Mouse (Mus musculus) urinary bladder, postnatal 10 days (tissue): ENCODE results near the gene Olfr960.

Source experiments
- DNase-seq: peaks from one replicate; pipeline ENCODE4 v3.0.0; 2022; ENCODE audit warnings: low spot score

The Olfr960 gene

DNA sequence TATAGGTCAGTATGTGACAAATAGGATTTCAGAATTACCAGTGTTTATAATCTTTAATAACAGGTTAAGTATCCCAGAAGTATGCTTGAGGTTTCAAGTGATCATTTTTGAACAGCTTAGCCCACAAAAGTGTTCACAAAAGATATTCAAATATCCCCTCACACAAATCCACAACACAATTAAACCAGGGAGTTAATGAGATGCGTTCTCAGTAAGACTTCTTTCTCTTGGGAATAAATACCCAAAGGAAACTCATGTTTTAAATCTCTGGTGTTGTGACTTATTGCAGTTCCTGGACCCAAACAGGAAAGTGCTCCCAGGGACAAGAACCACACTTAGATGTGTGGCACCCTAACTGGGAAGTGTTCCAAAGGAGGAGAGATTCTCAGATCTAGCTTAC, at the start of gene Olfr960:
Gene Olfr960, plus strand, starts transcription at position 301 of the 400 bp plus-strand sequence.
- no peak for DNase-seq

DNA sequence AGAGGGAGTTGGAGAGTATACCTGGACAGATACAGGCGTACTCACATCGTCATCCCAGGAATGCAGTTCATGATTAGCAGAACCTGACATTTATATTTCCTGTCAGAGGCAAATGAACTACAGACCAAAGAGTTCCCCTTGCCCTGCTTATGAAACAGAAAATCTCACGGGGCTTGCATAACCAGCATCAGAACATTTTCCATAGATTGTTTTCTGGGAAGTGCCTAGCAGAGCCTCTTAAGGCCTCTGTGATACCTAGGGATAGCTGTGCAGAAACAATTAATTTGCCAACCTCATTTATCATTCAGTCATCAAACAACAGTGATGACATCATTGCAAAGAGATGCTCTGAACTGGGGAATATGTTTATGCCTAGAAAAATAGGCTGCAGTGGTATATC, 45.7 kb upstream of the Olfr960 start, which contains the start of gene Olfr959:
Gene Olfr959, minus strand, starts transcription at position 101 of the 400 bp plus-strand sequence.
- DNase-seq, result no peak

DNA sequence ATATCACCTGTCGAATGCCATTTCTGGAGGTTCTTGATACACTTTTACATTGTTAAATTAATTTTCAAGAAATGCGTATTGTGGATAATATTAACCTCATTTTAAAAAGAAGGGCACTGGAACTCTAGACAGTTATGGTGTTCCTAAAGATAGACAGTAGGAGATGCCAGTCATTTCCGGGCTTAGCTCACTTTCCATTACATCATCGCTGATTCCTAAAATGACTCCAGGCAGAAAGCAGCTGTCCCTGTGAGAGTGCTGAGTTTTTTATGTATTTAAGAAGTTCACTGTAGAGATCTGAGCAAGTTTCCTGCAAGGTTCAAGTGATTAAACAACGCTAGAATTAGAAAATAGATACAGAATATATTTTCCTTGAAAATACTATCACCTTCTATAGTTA, 44.1 kb upstream of the Olfr960 start:
- no peak for DNase-seq

DNA sequence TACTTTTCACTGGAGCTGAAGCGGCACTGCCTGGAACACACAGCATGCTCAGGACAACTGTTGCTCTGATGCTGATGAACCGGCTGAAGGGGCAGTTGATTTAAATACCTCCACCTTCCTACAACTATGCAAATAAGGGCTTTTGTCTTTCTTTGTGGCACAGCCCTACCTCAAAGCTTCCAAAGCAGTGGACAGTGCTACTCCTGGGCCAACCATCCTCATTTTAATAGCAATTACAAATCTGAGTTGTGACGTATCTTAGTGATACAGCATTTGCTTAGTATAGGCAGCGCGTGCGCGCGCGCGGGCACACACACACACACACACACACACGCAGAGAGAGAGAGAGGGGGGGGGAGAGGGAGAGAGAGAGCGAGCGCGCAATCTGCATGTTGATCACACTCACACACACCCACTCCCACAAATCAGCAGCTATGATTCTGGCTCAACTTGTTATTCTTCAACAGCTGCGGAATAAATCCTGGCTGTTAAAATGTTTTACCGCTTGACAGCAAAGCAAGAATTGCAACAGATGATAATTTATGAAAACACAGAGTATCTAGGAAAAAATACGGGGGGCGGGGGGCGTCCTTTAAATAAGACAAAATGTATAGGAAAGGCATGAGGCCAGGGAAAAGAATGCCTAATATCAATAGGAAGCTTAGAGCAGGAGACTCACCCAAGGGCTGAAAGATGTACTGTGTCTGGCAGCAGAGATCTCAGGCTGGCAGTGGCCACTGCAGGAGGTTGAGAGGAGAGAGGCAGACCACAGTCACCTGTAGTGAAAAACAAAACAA, 18.4 kb upstream of the Olfr960 start:
- DNase-seq, result no peak

DNA sequence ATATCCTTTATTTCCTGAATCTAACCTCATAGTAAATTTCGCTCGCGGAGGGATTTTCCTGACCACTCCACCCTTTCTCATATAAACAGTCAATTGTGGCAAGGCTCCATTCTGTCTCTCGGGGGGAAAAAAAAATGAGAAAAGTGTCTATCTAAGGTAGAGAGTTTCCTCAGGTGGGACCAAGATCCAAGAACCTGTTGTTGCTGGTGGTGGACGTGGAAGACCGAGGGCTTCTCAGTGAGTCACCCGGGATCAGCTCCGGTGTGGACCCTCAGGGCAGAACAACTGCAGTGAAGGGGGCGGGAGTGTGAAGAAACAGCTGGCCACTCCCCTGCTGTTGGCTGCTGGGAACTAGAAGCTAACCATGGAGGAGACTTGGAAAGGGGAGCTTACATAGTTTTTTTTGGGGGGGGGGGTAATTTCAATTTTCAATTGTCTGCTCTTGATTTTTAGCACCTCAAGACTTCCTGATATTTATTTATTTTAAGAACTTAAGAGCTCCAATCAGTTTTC, 17.8 kb upstream of the Olfr960 start:
- DNase-seq, result no peak

DNA sequence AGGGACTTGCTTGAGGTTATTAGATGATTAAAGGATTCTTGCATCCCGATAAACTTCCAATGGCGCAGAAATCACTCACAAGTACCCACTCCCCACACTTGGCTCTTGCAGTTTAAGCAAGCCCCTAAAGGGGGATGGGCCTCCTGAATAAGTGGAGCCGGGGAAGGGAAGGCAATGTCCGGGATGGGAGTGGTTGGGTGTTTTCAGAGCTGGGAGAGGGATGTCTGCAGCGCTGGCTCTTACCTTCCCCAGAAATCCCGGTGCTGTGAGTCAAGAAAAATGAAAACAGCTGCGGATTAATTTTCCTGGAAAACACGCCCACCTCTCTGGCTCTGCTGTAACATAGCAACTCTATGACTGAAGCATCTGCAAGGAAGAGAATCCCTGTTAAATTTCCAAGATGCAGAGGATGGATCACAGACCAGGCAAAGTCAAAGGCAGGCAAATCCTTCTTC, 17.1 kb upstream of the Olfr960 start, which contains the start of gene AW551984:
Gene AW551984, minus strand, starts transcription at position 405 of the 455 bp plus-strand sequence.
- DNase-seq, result no peak

DNA sequence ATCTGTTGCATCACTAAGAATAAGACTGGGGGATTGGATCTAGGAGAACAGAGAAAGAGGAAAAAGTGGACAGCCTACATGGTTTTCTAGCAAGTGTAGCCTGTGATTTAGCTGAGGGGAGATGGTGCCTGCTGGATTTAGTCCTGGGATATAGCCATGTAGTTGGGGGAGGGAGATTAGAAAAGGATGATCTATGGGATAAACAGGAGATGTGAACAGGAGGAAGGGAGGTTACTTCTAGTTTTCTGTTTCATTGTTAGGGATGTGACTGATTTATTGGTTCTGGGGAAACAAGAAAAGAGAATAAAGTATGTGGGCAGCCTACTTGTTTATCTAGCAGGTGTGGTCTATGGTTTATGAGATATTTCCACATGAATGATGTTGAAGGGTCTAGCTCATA, 12.7 kb upstream of the Olfr960 start:
- DNase-seq, result no peak

DNA sequence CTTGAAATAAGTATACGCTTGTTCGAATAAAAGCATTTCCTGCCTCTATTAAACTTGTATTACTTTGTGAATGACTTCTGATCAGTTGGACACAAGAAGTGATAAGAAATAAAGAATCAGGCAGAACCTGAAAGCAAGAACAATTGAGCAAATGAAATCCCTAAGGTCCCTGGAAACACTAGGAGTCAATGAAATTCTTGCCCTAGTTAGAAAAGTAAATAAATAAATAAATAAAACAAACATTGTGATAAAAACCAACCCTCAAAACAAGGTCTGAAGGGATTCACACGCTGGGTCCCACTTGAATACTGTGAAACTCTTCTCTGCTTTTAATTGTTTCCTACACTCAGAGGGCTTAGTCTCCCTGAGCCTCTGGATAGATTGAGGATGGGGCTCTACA, 10.8 kb upstream of the Olfr960 start, which contains the start of gene Olfr148:
Gene Olfr148, plus strand, starts transcription at position 301 of the 400 bp plus-strand sequence.
- no peak for DNase-seq

DNA sequence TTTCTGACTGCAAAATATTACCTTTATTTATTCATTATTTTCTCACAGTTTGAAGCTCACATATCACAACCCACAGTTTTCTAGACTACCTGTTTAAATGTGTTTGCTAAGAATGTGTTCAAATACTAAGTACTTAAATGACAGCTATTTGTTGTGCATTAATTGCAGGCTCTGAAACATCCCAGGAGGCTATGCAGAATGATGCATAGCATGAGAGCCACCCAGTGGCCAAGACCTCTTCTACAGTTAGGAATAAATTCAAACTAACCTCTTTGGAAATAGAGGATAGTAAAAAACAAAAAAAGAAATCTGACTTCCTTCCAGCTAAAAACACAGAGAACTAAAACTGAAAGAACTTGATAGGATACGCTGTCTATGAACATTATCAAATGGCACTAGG, 9.2 kb upstream of the Olfr960 start:
- DNase-seq, result no peak

DNA sequence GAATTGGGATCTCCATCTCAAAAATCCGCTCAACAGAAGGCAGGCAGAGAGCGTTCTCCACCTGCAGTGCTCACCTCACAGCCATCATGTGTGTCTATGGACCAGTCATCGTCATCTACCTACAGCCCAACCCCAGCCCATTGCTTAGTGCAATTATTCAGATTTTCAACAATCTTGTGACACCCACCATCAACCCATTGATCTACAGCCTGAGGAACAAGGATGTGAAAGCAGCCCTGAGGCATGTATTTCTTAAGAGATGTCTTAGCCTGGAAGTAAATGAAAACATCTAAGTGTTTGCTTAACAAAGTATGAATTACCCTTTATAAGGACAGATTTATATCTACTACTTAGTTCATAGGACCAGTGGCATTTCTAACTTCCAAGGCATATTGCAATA, 2.6 kb downstream of the Olfr960 start:
- DNase-seq, result no peak

DNA sequence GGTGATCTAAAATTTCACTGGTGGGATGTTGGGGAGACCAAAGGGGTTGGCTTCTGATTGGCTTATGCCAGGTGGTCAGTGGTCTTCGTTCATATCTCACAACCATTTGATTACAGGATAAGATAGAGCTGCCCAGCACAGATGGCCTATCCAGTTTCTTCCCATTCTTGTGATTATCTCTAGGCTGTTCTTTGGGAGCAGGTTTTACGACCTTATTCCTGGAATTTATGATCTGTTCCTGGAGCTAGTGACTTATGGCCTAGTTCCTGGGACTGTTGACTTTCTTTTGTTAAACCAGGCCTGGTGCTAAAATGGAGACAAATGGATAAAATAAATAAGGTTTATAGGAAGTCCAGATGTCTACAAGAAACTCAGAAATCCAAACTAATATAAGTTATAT, 3.5 kb downstream of the Olfr960 start:
- DNase-seq, result no peak

DNA sequence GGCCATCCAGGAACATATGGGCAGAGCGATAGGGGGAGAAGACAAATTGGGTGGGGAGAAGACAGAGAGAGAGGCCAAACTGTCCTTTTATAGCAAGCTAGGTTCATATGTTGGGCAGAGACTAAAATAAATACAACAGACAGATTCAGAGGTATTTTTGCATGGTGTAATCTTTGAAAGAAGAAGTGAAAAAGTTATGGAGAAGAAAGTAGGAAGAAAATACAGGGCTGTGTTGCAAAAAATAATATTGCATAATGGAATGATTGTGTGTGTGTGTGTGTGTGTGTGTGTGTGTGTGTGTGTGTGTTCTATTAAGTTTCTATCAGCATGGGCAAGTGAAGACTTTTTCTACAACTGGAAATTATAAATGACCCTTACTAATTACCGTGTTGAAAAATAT, 7.9 kb downstream of the Olfr960 start:
- DNase-seq, result no peak

DNA sequence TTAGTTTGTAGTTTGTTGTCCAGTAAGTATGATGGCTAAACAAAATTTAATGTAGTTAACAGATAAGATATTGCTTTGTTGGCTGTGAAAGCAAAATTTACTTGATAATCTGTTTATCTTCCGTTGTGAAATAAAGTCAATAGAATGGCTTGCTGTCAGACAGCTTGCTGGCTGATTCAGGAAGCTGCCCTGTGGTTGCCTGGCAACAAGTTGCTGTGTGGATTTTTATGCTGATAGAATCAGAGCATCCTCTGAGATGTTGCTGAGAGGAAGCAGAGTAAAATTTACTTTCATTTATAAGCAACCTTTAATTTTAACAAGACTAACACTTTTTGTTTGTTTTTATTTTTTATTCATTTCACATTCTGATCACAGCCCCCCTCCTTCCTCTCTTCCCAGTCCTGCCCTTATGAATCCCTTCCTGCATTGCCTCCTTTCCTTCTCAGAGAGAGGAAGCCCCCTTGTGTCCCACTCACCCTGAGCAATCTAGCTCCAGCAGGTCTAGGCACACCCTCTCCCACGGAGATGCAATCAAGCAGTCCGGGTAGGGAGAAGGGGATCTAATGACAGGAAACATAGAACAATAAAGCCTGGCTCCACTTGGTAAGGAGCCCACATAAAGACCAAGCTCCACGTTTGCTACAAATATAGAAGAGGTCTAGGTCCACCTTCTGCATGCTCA, 12.9 kb downstream of the Olfr960 start:
- no peak for DNase-seq

DNA sequence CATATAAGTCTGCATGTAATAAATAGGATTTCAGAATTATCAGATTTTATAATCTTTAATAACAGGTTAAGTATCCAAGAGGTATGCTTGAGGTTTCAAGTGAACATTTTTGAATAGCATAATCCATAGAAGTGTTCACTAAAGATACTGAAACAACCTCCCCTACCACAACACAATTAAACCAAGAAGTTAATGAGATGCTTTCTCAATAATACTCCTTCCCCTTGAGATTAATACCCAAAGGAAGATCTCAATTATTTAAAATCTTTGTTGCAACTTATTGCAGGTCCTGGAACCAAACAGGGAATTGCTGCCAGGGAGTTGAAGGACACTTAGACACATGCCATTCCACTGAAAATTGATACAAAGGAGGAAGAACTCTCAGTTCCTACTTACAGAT, 23.6 kb downstream of the Olfr960 start, which contains the start of gene Olfr961:
Gene Olfr961, plus strand, starts transcription at position 301 of the 400 bp plus-strand sequence.
- no peak for DNase-seq

DNA sequence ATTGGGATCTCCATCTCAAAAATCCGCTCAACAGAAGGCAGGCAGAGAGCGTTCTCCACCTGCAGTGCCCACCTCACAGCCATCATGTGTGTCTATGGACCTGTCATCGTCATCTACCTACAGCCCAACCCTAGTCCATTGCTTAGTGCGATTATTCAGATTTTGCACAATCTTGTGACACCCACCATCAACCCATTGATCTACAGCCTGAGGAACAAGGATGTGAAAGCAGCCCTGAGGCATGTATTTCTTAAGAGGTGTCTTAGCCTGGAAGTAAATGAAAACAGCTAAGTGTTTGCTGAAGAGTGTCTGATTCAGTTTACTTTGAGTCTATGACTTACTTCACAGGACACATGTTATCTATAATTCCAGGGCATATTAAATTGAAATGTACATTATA, 26.2 kb downstream of the Olfr960 start:
- no peak for DNase-seq

DNA sequence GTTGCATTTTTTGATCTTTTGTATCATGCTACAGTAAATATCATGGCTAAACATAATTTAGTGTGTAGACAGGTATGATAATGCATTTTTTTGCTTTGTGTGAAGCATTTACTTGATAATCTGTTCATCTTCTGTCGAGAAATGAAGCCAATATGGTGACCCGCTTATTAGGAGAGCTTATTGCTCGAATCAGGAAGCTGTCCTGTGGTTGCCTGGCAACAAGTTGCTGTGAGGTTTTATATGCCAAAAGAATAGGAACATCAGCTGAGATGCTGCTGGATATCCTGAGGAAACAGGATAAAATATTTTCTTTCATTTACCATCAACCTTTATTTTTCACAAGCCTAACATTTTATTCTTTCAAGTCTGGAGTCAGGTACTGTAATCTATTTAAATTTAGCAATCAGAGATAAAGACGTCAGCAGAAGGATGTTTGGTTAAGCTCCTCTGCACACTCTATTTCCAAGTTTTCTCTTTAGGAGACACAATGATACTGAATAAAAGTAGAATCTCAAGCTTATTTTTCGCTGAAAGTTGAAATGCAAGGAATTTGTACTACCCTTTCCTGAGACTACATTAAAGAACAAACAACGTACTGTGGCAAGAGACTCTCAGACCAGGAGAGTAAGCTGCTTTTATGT, 33.7 kb downstream of the Olfr960 start:
- no peak for DNase-seq

DNA sequence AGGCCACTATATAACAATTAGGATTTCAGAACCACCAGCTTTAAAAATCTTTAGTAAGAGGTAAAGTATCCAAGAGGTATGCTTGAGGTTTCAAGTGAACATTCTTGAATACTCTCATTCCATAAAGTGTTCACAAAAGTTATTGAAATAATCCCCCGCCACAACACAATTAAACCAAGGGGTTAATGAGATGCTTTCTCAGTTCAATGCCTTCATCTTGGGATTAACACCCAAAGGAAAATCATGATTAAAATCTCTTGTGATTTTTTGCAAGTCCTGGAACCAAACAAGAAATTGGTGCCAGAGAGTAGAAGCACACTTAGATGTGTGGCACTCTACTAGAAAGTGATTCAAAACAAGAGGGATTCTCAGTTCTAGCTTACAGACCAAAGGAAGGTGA, 45.7 kb downstream of the Olfr960 start, which contains the start of gene Olfr963:
Gene Olfr963, plus strand, starts transcription at position 301 of the 400 bp plus-strand sequence.
- DNase-seq, result no peak

DNA sequence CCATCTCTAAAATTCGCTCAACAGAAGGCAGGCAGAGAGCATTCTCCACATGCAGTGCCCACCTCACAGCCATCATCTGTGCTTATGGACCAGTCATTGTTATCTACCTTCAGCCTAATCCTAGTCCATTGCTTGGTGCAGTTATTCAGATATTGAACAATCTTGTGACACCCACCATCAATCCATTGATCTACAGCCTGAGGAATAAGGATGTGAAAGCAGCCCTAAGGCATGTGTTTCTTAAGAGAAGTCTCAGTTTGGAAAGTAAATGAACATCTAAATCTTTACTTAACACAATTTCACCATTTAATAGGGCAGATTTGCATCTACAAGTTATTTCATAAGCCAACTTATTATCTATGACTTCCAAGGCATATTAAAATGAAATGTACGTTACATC, 48.5 kb downstream of the Olfr960 start:
- DNase-seq, result no peak
